Mouse (Mus musculus) spleen, adult 2 months (tissue): ENCODE measurements around the gene C130032M10Rik. TPM values are rescaled to one million over a fixed set of nuclear protein-coding genes. Genes with fewer than 3 reads are reported as not detected.

Experiments
- DNase-seq, 2 experiments: peaks; one replicate each; pipeline versions ENCODE4 v3.0.0 to v3.0.0-alpha.2; 2012 to 2021; ENCODE audit warnings: low spot score in 2 of 2, low read depth in 1 of 2
- H3K27ac ChIP-seq: fragments of 200-500 bp; 2 replicates; pipeline ENCODE4 v1.5.1; 2012; ENCODE audit warnings: low read length, inconsistent platforms; ENCODE audit not compliant: insufficient read depth
- H3K27me3 ChIP-seq: fragments of 200-500 bp; 2 replicates; pipeline ENCODE4 v1.6.1; 2012; ENCODE audit warnings: mild to moderate bottlenecking, moderate library complexity, low read length, inconsistent platforms; ENCODE audit not compliant: control insufficient read depth, insufficient read depth
- H3K36me3 ChIP-seq: fragments of 200-500 bp; 2 replicates; pipeline ENCODE4 v1.6.1; 2012; ENCODE audit warnings: mild to moderate bottlenecking, low read length, inconsistent platforms; ENCODE audit not compliant: control insufficient read depth, insufficient read depth
- H3K4me1 ChIP-seq: fragments of 200-500 bp; 2 replicates; pipeline ENCODE4 v1.6.1; 2011; ENCODE audit warnings: inconsistent platforms; ENCODE audit not compliant: control insufficient read depth, insufficient read depth, insufficient read length
- H3K4me3 ChIP-seq: fragments of 200-500 bp; 2 replicates; pipeline ENCODE4 v1.5.1; 2011; ENCODE audit warnings: mild to moderate bottlenecking, inconsistent platforms; ENCODE audit not compliant: insufficient read depth, insufficient read length; ENCODE audit errors: extremely low read depth
- CTCF ChIP-seq: fragments of 200-500 bp; IDR thresholded peaks from 2 replicates; pipeline ENCODE4 v1.5.1; 2011; ENCODE audit warnings: mild to moderate bottlenecking, inconsistent platforms; ENCODE audit not compliant: insufficient read depth, insufficient read length, insufficient replicate concordance; ENCODE audit errors: extremely low read depth
- POLR2A ChIP-seq: fragments of 200-500 bp; IDR thresholded peaks from 2 replicates; pipeline ENCODE4 v1.6.1; 2011; ENCODE audit warnings: low read depth, low read length, inconsistent platforms
- WGBS: fragments of 180-500 bp; shearing (Covaris S2); methylation state at CpG from one replicate; pipeline ENCODE4 v1.1.7; 2018; 5-methylcytosine and 5-hydroxymethylcytosine counted together
- polyA plus RNA-seq: library from polyadenylated mRNA; depleted of rRNA; stranded (reverse); fragments of >200 nt; gene quantifications from 2 replicates; pipeline ENCODE4 v1.2.3, GENCODE M21; 2012; rRNA removed

The C130032M10Rik gene
- polyA plus RNA-seq: not detected in 2 replicates

DNA sequence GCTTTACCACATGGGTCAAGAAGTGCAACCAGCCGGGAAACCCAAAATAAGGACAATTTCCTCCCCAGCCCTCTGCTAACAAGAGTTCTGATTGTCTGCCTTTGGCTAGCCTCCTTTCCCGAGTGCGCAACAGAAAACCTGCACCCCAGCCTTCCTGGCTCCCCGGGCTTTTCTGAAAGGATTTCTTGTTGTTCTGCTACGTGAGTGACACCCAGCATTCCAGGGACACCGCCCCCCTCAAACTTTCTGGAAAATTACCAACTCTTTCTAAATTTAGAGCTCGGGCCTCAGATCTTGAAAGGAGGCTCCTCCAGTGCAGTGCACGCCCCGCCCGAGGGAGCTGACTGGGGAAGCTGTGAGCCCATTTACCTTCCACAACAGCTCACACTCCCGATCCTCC is at the start of gene C130032M10Rik:
C130032M10Rik (plus strand) TSS at position 334 of the 400 bp plus-strand sequence.
- DNase-seq: no peak
- no peaks in the 10 kb centered on the region; the same call in 1 of the 2 replicates for H3K4me1 ChIP-seq
- WGBS: 68% methylated on average over 11 of the region's 11 CpGs
- no peak within 1 kb of the TSS for H3K4me3 ChIP-seq
- H3K36me3 ChIP-seq: no peaks in the 10 kb centered on the region
- no peak within 1 kb of the TSS for H3K27ac ChIP-seq
- no peaks in the 10 kb centered on the region for H3K27me3 ChIP-seq
- no peak for TF ChIP-seq POLR2A
- TF ChIP-seq CTCF: no peak

DNA sequence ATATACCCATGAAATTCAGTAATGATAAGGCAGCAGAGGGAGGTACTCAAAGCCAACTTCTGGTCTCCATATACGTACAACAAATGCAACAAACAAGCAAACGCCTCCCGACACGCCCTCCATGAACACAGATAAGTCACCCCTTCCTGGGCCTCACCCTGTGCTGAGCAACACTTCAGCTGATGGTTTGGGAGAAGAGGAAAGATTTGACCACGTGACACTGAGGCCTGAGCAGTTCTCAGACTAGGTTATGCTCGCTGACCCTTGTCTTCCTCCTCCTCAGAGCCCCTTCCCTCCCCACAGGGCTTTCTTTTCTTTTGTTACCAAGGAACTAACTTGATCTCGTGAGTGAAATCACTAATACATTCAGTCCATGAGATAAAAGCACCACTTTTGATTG is 48.6 kb upstream of the C130032M10Rik start:
- no peak for DNase-seq
- no peaks in the 10 kb centered on the region for H3K4me1 ChIP-seq
- 84% methylated on average over 7 of the region's 7 CpGs for WGBS
- H3K4me3 ChIP-seq: no peak overlapping the region
- TF ChIP-seq CTCF: no peak
- no peak for TF ChIP-seq POLR2A
- H3K27me3 ChIP-seq: no peaks in the 10 kb centered on the region
- H3K36me3 ChIP-seq: peaks cover 16% of the 10 kb centered on the region
- H3K27ac ChIP-seq: no peak overlapping the region

DNA sequence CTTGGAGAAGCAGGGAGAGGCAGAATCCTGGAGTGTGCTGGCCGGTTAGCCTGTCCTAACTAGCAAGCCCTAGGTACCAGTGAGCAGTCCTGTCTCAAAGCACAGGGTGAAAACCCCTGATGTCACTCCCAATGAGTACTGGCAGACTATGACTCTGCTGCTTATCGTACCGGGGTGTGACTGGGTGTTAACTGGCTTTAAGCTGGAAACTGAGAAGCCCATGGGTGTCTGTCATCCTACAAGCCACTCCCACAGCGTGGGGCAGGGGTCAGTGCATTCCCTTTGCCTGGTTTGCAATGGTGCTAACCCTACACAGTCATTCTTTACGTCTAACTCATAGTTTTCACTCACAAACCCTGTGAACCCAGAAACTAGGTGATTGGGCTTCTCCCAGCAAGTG is 47.3 kb upstream of the C130032M10Rik start:
- H3K27ac ChIP-seq: no peak overlapping the region
- no peaks in the 10 kb centered on the region for H3K27me3 ChIP-seq
- no peaks in the 10 kb centered on the region for H3K4me1 ChIP-seq
- WGBS: 93% methylated on average over 5 of the region's 5 CpGs
- H3K36me3 ChIP-seq: peaks cover 21% of the 10 kb centered on the region
- no peak for TF ChIP-seq POLR2A
- no peak for TF ChIP-seq CTCF
- no peak overlapping the region for H3K4me3 ChIP-seq
- no peak for DNase-seq

DNA sequence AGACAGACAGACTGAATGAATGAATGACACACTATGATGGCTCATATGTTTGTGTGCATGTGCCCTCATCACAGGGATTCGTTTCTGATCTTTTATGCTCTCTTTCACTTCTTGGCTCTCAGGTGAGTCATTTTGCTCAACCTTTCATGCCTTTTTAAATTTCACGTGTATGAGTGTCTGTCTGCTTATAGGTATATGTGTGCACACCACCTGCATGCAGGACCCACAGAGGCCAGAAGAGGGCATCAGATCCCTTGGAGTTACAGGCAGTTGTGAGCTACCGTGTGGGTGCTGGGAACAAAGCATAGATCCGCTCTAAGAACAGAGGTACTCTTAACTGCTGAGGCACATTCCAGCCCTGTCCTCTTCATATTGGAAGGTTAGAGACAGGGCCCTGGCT is 46.8 kb upstream of the C130032M10Rik start:
- no peaks in the 10 kb centered on the region for H3K27me3 ChIP-seq
- no peaks in the 10 kb centered on the region for H3K4me1 ChIP-seq
- H3K27ac ChIP-seq: no peak overlapping the region
- 96% methylated on average over 4 of the region's 4 CpGs for WGBS
- no peak overlapping the region for H3K4me3 ChIP-seq
- TF ChIP-seq CTCF: no peak
- TF ChIP-seq POLR2A: no peak
- no peak for DNase-seq
- peaks cover 21% of the 10 kb centered on the region for H3K36me3 ChIP-seq

DNA sequence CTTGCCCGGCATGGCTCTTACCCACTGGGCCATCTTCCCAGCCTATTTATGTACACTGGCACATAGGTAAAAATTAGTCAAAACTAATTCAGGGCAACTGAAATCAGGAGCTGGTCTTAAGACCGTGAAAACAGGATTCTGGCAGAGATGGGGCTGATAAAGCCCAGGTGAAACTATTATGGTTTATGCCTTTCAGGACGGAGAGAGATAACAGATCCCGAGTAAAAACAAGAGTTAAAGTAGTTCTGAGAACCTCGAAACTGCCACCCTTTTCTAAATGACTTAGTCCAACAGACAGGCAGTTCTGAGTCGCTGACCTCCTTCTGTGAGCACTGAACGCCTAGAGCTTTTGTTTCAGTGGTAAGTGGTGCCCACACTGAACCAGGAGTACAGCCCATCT is 43.6 kb upstream of the C130032M10Rik start:
- Histone ChIP-seq H3K4me3 (no peak overlapping the region), H3K27ac (no peak overlapping the region), H3K4me1 (no peaks in the 10 kb centered on the region), H3K36me3 (peaks cover 8% of the 10 kb centered on the region), H3K27me3 (no peaks in the 10 kb centered on the region)
- DNase-seq: no peak
- 85% methylated on average over 7 of the region's 7 CpGs for WGBS
- TF ChIP-seq CTCF (no peak), POLR2A (no peak)

DNA sequence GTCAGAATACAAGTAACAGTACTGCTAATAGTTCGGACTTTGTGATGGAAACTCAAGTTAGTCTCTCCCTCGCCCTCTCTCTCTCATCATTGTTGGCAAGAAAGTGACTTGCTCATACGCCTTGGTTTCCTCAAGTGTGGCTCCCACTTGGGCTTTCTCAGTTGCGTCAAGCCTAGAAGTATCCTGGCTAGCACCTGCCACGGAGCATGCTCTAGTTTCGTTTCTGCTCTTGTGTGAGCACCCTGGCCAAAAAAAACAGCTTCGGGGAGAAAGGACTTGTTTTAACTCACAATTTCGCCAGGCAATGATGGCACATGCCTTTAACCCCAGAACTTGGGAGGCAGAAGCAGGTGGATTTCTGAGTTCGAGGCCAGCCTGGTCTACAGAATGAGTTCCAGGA is 38.5 kb upstream of the C130032M10Rik start:
- Histone ChIP-seq H3K27ac (no peak overlapping the region), H3K4me3 (no peak overlapping the region), H3K36me3 (peaks cover 5% of the 10 kb centered on the region), H3K27me3 (no peaks in the 10 kb centered on the region), H3K4me1 (no peaks in the 10 kb centered on the region)
- WGBS: 88% methylated on average over 9 of the region's 9 CpGs
- TF ChIP-seq POLR2A: no peak
- TF ChIP-seq CTCF: no peak
- DNase-seq: no peak

DNA sequence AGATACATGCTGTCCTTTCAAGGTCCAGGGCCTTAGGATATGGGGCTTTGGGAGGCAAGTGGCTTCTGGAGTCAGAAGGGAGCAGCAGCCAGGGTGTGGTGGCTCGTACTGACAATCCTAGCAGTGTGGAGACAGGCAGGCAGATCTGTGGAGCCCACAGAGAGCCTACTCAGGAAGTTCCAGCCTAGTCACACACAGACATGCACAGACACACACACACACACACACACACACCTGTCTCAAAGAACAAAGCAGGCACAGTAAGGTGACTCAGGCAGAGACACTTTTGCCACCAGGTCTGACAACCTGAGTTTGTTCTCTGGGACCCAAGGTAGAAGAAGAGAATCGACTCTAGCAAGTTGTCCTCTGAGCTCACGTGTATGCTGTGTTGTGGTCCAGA is 34.6 kb upstream of the C130032M10Rik start:
- Histone ChIP-seq H3K4me3 (no peak overlapping the region), H3K27me3 (no peaks in the 10 kb centered on the region), H3K4me1 (no peaks in the 10 kb centered on the region), H3K27ac (no peak overlapping the region), H3K36me3 (no peaks in the 10 kb centered on the region)
- 68% methylated on average over 3 of the region's 3 CpGs for WGBS
- DNase-seq: no peak
- no peak for TF ChIP-seq CTCF
- TF ChIP-seq POLR2A: no peak
